Mouse (Mus musculus) E14TG2a.4 (cell line): ENCODE results near the gene Col6a6.

Experiments
- H3K27me3 ChIP-seq: 2 replicates; pipeline ENCODE4 v1.6.1; 2014; ENCODE audit warnings: low read length, control low read depth; ENCODE audit not compliant: insufficient read depth
- H3K36me3 ChIP-seq: 2 replicates; pipeline ENCODE4 v1.6.1; 2014; ENCODE audit warnings: low read length, control low read depth; ENCODE audit not compliant: insufficient read depth
- H3K4me1 ChIP-seq: replicated peaks from 2 replicates; pipeline ENCODE4 v1.6.1; 2014; ENCODE audit warnings: low read depth, low read length, control low read depth
- H3K4me3 ChIP-seq: replicated peaks from 2 replicates; pipeline ENCODE4 v1.5.1; 2014; ENCODE audit warnings: mild to moderate bottlenecking, low read length
- H3K9me3 ChIP-seq: 2 replicates; pipeline ENCODE4 v1.6.1; 2014; ENCODE audit warnings: low read length, control low read depth
- CTCF ChIP-seq: conservative IDR thresholded peaks from 2 replicates; pipeline ENCODE4 v1.5.1; 2014; ENCODE audit warnings: low read length
- NANOG ChIP-seq: IDR thresholded peaks from 2 replicates; pipeline ENCODE4 v1.6.1; 2014; ENCODE audit warnings: borderline replicate concordance, low read length, mixed read lengths
- POU5F1 ChIP-seq: IDR thresholded peaks from 2 replicates; pipeline ENCODE4 v1.6.1; 2014; ENCODE audit warnings: low read length, borderline replicate concordance

The Col6a6 gene

DNA sequence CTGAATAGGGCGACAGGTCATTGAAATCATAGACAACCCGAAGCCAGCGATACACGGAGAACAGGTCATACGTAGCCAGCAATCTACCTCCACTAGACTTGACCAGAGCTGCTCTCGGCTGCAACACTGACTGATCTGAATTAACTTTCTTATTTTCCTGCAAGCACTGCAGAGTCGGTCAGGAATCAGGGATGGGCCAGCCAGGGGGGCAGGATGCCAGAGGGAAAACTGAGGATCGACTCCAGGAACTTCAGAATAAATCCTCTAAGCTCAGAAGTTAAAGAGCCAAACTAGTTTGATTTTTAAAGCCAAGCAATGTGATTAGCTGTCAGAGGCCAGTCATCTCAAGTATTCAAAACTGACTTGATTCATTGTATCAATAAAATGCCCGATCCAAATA, 88.5 kb downstream of the Col6a6 start:
- TF ChIP-seq NANOG (no peak), POU5F1 (no peak), CTCF (no peak)
- Histone ChIP-seq H3K9me3 (peaks cover 8% of the 10 kb centered on the region), H3K4me3 (no peak overlapping the region), H3K4me1 (no peaks in the 10 kb centered on the region), H3K36me3 (no peaks in the 10 kb centered on the region), H3K27me3 (no peaks in the 10 kb centered on the region)

DNA sequence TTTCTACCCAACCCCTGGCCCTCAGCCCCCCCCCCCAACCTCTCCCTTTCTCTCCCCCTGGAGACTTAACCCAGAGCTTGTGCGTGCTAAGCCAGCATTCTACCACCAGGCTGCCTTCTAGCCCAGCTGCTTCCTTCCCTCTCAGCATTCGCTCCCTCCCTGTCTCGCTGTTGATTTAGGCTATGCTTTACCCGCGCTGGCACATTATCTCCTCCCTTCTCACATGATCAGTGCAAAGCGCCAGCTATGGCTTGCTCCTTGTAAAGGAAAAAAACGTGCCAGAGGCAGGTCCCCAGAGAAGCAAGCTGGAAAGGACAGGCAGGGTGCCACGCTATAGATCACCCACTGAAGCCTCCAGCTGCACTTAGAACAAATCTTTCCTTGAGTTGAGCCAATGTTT, 90.5 kb downstream of the Col6a6 start:
- H3K4me3 ChIP-seq = no peak overlapping the region
- H3K9me3 ChIP-seq = no peaks in the 10 kb centered on the region
- no peaks in the 10 kb centered on the region; the same call in 1 of the 2 replicates for H3K27me3 ChIP-seq
- H3K36me3 ChIP-seq = no peaks in the 10 kb centered on the region
- TF ChIP-seq NANOG (no peak), POU5F1 (no peak), CTCF (no peak)
- no peaks in the 10 kb centered on the region for H3K4me1 ChIP-seq

DNA sequence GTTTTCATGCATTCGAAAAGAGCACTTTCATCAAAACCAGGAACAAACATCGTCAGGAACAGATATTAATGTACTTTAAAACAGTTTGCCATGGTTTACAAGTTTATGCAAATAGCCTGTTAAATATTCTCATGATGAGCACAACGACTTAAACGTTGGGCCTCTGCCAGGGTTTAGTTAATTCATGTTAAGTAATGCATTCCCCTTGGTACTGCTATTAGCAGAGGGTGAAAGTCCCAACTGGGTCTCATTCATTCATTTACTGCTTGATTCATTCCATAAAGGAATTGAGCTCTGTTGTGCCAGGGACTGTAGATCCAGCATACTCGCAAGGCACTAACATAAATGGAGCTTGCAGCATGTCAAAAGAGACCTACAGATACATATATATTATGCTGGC, 92.8 kb downstream of the Col6a6 start:
- Histone ChIP-seq H3K4me1 (no peaks in the 10 kb centered on the region), H3K4me3 (no peak overlapping the region), H3K27me3 (no peaks in the 10 kb centered on the region; the same call in 1 of the 2 replicates), H3K9me3 (no peaks in the 10 kb centered on the region), H3K36me3 (no peaks in the 10 kb centered on the region)
- TF ChIP-seq NANOG (no peak), POU5F1 (no peak), CTCF (no peak)

DNA sequence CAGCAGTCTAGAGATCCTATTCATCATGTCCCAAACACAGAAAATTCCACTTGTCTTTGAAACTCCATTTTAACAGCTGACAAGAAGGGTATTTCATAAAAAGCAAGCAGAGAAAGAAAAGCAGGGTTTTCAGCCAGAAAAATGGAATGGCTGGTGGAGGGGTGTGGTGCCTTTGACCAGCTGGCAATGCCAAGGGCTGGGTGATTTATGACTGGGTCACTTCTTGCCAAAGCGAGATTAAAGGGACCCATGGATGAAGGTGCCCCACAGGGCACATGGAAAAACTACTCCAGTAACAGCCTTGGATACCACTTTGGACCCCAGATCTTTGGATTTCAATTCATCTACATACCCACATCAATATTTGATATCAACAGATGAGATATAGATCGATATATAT, 93.3 kb downstream of the Col6a6 start:
- H3K9me3 ChIP-seq = no peaks in the 10 kb centered on the region
- H3K4me1 ChIP-seq = no peaks in the 10 kb centered on the region
- no peak for TF ChIP-seq NANOG
- no peak for TF ChIP-seq CTCF
- TF ChIP-seq POU5F1 = no peak
- H3K4me3 ChIP-seq = no peak overlapping the region
- H3K36me3 ChIP-seq = no peaks in the 10 kb centered on the region
- no peaks in the 10 kb centered on the region; the same call in 1 of the 2 replicates for H3K27me3 ChIP-seq

GRCm38 (mm10) chr9:105731976-105732375, 96.0 kb downstream of the Col6a6 start:
- no peak for TF ChIP-seq NANOG
- no peak for TF ChIP-seq CTCF
- no peak for TF ChIP-seq POU5F1
- no peaks in the 10 kb centered on the region for H3K4me1 ChIP-seq

GRCm38 (mm10) chr9:105720430-105720829, 107.5 kb downstream of the Col6a6 start:
- H3K4me3 ChIP-seq = no peak overlapping the region
- no peak for TF ChIP-seq NANOG

More at GRCm38 (mm10) chr9:105731976-105732375, 96.0 kb downstream of the Col6a6 start:
- Histone ChIP-seq H3K27me3 (no peaks in the 10 kb centered on the region; the same call in 1 of the 2 replicates), H3K36me3 (no peaks in the 10 kb centered on the region), H3K9me3 (no peaks in the 10 kb centered on the region), H3K4me3 (no peak overlapping the region)

GRCm38 (mm10) chr9:105719851-105720395, 108.0 kb downstream of the Col6a6 start:
- Histone ChIP-seq H3K4me1 (peaks cover 28% of the 10 kb centered on the region), H3K4me3 (no peak overlapping the region), H3K36me3 (no peaks in the 10 kb centered on the region), H3K9me3 (no peaks in the 10 kb centered on the region), H3K27me3 (no peaks in the 10 kb centered on the region)
- TF ChIP-seq POU5F1 (0 out of 2 replicates have a peak, but pooled peaks have one; percentile 17), NANOG (no peak)

More at GRCm38 (mm10) chr9:105720430-105720829, 107.5 kb downstream of the Col6a6 start:
- Histone ChIP-seq H3K9me3 (no peaks in the 10 kb centered on the region), H3K27me3 (no peaks in the 10 kb centered on the region), H3K4me1 (peaks cover 23% of the 10 kb centered on the region), H3K36me3 (no peaks in the 10 kb centered on the region)

DNA sequence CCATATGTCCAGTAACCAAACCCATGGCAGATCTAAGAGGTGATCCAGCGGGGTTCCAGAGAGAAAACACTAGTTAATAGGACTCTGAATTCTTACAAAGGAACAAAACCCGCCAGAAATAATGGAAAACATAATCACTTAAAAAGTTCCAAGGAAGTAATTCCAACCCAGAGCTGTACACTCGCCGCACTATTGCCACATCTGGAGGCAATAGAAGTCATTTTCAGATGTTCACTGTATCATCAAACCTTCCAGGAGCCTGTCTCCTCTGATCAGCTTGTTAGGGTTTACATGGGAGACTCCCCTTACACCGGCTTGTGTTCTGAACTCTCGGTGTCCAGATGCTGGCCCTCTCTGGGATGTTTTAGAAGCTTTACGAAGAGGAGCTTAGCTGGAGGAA, 108.6 kb downstream of the Col6a6 start:
- Histone ChIP-seq H3K36me3 (no peaks in the 10 kb centered on the region), H3K27me3 (no peaks in the 10 kb centered on the region), H3K4me1 (peaks cover 30% of the 10 kb centered on the region), H3K4me3 (no peak overlapping the region), H3K9me3 (no peaks in the 10 kb centered on the region)
- no peak for TF ChIP-seq POU5F1
- no peak for TF ChIP-seq CTCF
- no peak for TF ChIP-seq NANOG

DNA sequence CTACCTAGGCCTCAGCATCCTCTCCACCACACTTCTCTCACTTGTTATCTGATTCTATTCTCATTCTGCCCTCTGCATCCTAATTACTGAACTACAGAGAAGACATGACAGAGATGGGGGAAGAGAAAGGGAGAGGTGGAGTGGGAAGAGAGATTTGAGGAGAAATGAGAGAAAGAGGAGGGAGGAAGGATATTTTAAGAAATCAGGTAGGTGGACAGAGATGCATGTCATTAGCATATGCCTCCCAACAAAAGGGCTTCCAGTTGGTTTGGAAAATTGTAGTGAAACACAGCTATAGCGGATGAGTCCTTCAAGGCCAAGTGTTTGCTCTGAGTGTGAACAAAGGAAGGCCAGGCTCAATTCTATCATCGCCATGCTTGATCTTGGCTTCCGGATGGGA, 115.9 kb downstream of the Col6a6 start:
- Histone ChIP-seq H3K4me3 (no peak overlapping the region), H3K36me3 (no peaks in the 10 kb centered on the region), H3K27me3 (no peaks in the 10 kb centered on the region), H3K9me3 (no peaks in the 10 kb centered on the region), H3K4me1 (peaks cover 31% of the 10 kb centered on the region)
- TF ChIP-seq POU5F1 = no peak
- TF ChIP-seq NANOG = no peak
- no peak for TF ChIP-seq CTCF
